Mouse (Mus musculus) testis, postnatal 10 days (tissue): ENCODE results near the gene Olfml2a.

Source experiments
- DNase-seq: peaks from one replicate; pipeline ENCODE4 v3.0.0; 2021; ENCODE audit warnings: low spot score

Gene Olfml2a

DNA sequence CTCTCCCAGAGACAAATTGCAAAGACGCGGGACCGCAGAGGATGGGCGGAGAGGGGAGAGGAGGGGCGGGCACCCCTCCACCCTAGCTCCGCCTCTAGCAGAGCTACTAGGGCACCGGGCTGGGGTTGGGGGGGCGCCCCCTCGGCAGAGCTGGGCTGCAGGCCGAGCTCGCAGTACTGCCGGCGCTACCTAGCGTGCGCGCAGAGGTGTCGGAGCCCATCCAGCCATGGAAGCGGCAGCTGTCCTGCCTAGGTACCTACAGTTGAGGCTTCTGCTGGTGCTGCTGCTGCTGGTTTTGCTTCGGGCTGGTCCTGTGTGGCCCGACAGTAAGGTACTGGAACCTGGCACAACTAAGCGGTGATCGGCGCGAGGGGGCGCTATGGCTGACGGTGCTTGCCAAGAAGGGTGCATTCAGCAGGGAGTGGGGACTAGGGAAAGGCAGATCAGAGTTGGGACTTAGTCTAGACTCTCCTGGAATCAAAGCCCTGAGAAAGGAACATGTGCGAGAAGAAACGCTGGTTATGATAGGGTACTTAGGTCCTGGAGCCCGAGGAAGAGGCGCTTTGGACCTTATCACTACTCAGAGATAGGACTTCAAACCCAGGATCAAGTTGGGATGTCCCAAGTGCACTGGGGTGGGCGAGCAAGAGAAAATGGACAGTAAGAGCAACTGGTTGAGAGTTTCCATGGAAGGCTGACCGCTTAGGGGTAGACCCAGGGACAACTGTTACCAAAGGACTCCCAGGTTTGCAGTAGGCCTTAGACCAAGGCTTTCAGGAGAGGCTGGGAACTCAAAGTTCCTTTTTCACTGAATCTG lies at the start of gene Olfml2a:
Gene Olfml2a, plus strand, starts transcription at position 128 of the 817 bp plus-strand sequence.
- peak; percentile 88 for DNase-seq

DNA sequence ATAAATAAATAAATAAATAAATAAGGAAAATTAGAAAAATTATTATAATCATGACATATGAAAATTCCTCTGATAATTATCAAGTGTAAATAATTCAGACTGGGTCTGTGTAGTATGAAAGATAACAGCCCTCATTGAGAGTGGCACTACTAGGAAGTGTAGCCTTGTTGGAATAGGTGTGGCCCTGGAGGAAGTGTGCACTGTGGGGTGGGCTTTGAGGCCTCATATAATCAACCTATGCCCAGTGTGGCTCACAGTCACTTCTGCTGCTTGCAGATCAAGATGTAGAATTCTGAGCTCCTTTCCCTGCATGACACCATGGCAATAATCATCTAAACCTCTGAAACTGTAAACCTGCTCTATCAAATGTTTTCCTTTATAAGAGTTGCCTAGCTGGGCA lies 28.9 kb upstream of the Olfml2a start:
- DNase-seq, result no peak

DNA sequence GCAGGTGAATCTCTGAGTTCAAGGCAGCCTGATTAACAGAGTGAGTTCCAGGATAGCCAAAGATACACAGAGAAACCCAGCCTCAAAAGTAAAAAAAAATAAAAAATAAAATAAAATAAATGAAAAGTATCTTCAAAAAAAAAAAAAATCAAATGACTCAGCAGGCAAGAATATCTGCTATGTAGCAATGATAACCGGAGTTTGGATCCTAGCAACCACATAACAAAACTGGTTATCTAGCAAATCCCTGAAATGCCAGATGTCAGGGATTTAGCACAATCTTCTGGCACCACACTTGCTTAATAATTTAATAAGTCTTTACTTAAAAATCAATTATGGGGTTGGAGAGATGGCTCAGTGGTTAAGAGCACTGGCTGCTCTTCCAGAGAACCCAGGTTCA lies 27.5 kb upstream of the Olfml2a start:
- DNase-seq, result no peak

DNA sequence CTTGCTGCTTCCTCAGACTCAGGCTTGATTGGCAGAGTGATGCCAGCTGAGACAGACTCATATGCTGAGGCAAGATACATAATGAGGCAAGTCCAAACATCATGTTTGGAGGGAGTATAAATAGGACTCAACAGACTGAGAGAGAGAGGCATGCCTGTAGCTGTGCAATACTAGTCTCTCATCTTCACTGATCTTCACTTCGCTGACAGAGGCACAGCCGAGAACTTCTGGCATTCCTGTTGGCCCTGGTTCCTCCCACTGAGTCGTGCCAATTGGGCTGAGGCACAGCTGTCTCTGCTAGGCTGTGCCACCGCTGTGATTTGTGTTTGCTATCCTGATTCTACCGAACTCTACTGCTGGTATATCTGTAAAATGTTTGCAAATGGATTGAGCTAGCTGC lies 25.7 kb upstream of the Olfml2a start:
- no peak for DNase-seq

DNA sequence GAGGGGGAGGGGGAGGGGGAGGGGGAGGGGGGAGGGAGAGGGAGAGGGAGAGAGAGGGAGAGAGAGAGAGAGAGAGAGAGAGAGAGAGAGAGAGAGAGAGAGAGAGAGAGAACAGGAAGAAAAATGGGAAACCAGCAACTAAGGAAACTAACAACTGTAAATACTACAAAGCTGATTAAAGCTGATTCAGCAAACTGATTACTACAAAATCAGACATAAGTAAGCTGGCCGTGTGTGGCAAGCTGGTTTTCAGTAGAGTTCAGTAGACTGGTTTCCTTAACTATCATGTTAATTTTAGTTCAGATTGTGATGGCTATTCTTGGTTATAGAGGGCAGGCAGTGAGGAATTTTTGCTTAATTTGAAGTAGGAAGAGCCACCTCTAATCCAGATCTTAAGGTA lies 23.2 kb upstream of the Olfml2a start:
- no peak for DNase-seq

DNA sequence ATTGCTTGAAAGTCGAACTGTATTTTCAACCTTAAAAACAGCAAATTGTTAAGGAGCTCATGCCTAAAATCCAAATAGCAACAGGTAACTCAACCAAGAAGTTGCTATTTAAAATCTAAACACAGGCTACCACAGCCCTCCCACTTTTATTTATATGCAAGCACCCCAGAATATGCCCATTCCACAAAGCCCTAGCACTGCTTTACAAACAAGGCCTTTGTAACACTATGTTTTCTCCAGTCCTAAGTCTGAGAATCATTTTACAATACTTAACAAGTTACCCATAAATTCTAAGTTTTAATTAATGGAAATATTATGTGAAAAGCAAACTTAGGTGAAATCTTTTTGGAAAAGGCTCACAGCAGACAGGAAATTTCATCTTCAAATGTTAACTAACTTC lies 17.3 kb upstream of the Olfml2a start:
- DNase-seq, result no peak

DNA sequence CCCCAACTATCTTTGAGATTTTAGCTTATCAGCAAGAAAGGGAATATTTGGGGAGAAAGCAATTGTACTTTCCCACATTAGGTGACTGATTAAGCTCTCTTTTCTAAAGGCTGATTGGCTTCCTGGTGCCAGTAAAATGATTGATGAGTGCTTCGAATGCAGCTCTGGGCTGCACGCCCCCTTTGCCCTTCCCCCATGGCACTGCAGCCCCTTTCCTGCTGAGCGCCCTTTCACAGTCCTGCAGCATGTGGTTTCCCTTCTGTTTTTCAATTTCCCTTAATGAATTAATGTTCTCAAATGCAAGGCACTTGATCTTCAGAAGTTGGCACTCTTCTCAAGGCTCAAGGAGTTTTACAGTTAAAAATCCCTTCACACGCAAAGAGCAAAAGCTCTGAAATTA lies 16.8 kb upstream of the Olfml2a start:
- DNase-seq, result no peak

DNA sequence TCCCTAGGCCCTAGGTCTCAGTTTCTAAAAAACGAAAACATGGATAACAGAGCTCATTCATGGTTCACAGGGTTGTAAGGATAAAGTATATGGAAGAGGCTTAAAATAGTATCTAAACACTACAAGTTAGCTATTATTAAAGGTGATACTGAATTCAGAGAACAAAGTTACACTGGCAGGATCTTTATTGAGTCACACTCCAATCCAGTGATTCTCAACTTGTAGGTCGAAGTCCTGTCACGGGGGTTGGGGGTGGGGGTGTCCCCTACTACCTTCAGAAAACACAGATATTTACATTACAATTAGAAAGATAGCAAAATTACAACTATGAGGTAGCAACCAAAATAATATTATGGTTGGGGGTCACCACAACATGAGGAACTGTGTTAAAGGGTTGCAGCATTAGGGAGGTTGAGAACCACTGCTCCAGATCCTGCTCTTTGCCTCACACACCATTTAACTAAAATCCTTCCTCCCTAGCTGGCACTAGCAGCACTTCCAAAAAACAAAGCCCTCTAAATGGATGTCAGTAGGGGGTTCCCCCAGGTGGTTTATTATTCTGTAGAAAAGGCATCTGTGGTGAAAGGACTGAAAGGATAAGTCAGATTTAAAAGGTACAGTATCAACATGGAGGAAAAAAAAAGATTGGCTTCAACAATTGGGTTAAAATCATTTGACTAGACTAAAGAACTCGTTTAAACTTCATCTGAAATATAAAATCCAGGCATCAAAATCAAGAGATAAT lies 14.7 kb upstream of the Olfml2a start:
- no peak for DNase-seq

DNA sequence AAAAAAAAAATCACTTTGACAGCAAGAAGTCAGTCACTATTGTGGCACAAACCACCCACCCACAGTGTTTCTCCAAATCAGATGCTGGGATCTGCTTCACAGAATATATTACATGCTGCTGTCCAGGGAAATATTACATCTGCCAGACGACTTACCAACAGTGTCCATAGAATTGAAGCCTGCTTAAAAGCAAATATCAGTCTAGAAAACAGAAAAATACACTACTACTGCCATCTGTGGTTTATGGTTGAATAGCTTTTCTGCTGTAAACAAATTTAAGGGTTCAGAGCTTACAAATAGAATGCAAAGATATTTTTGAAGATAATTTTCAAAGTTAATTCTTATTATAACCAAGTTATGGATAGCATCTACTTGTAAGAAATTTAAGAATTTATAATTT lies 10.4 kb upstream of the Olfml2a start:
- no peak for DNase-seq

DNA sequence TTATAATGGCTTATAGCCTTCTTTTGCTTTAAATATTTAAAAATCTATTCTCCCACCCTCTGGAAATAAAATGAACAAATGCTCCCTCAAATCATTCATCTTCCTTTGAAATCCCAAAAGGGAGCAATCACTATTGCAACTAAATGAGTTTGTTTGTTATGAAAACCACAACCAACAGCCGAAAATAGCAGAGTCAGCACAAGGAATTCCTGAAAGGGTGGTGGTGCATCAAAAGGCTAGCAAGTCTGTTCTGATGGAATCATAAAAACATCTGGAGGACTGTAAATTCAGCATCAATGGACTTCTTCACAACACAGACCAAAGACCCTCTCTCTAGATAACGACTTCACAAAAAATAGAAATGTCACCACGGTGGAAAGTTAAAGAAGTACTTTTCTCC lies 8.3 kb upstream of the Olfml2a start:
- no peak for DNase-seq

DNA sequence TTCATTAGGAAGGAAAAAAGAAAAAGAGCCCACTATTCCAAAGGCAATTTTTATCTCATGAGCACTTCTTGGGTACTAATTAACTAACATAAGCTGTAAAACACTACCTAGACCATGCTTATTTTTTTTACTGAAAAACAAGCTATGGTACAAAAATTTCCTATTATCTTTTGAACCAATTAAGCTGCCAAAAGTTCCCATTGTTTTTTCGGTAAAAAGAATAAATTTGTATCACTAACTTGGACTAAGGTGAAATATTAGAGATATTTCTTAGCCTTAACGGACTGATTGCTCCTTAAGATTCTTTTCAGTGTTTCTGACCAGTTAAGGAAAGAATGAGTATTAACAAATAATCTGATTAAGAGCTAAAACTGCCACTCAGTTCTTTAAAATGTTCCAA lies 7.9 kb upstream of the Olfml2a start:
- DNase-seq, result no peak

DNA sequence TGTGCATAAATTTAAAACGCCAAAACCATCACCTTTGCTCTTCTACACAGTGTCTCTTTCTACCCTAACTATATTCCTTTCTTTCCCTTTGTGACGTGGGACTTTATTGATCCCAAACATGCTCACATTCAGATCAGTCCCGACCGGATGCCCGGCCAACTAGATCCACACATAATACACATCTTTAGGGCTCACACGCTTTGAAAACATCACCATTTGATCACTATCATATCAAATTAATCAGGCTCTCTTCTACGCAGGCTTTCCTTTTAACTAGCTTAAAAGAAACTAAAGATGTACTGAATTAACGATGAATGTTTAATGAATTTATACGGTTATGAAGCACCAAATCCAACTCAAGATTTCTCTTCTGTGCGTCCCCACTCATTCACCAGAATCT lies 7.2 kb upstream of the Olfml2a start:
- DNase-seq, result no peak

DNA sequence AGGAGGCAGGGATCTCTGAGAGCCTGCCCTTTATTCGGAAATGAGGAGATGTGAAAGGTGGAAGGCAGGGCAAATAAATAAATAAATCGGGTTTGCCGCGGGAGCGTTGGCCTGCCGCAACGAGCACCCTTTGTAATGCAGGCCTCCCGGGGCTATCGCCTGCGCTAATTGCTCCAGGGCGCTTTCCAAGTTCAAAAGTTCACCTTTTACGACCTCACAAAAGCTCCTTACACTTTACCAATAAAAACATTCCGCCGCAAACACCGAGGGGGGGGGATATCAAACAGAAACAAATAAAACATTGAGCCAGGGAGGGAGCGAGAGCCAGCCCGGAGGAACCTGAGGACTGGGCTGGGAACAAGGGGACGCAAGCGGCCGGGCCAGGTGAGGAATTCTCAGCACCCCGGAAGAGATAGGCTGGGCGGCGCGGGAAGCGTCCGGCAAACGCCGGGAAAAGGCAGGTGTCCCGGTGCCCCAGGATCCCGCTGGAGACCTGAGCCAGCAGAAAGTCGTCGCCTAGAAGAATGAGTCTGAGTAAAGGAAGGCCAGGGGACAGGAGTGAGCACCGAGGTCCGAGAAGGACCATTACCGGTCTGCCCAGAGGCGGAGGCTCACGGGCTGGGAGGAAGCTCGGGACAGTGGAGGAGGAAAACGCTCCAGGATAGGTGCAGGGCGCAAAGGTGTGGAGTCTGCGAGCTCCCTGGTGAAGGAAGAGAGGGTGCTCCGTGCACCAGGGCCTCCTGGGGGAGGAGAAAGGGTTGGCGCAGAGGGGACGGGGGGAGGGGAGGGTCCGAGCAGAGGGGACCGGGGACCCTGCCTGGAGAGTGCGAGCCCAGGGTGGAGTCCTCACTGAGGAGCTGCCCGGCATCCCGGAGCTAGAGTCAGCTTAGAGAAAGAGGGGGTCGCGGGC lies 6.4 kb upstream of the Olfml2a start:
- DNase-seq, result peak; percentile 60

DNA sequence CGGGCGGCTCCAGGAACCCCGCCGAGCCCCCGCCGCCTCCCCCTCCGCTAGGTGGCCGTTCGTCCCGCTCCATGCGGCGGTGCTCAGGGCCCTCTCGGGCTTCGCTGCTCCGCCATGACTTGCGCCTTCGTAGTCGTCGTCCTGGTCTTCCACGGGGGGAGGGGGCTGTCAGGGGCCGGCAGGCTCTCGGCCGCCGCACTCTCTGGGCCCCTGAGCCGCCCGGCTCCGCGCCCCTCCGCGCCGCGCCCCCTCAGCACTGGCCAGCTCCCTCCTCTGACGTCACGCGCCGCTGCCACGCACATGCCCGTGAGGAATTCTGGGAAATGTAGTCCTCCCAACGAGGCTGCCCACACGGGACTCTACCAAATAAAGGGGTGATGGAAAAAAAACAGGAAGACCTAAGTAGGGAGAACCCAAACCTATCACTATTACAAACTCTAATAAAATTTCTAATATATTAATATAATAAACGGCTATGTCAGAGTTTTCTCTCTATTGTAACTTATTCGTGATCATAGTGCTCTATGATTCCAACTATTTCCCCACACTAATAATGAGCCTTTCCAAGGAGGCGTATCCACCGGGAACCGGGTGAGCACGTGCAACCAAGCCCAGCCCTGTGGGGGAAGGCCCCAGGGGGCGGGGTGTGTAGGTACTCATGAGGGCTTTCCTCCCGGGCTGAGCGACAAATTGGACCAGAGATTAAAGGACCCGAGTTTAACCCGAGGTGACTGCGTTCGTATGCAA lies 5.5 kb upstream of the Olfml2a start:
- DNase-seq, result peak; percentile 94

DNA sequence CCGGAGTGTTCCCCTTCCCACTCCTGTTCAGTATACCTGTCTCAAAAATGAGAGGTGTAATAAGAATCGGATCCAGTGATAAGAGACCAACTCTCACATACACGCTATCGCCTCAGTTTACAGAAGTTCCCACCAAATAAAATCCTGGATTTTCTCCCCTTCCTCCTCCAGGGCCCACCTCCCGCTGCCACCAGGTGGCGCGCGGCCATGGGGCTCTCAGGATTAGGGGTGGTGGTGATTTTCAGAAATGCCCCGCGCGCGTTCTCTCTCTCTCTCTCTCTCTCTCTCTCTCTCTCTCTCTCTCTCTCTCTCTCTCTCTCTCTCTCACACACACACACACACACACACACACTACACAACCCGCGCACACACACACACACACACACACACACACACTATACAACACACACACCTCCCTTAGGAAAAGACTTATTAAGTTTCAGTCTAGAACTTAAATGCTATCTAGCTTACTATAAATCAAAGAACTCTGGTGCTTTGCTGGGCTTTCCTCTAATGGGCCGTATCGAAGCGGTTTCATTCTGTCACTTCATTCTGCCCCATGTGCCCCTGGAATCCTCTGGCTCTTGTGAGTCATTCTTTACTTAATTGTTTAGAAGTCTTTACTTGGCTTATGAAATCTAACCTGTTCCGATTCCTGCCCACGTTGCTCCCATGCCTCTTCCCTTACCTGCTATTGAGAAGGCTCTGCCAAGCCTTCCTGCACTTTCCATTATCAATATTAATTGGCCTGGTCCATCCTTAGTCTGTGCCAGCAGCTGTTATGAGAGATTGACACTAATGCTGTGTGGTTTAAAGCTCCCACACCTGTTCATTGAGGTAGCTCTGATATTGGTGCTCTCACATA lies 4.4 kb upstream of the Olfml2a start, which contains the start of gene Nr6a1:
Gene Nr6a1, minus strand, starts transcription at position 574 of the 865 bp plus-strand sequence.
- DNase-seq, result peak; percentile 87

DNA sequence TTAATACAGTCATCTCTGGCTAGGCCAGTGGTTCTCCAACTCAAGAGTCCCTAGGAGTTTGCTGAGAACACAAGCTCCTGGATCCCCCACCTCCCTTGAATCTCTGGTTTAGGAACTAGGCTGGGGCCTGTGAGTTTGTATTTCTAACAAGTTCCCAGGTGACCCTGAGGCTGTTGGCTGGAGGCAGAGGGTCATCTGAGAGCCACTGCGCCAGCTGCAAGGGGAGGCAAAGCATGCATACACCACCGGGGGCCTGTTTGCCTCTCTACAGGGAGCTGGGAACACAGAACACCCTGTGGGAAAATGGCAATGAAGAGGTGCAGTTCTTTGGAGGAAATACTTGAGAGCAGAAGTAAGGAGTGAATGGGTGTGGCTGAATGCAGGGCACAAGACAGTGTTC lies 1.5 kb upstream of the Olfml2a start:
- DNase-seq, result no peak

DNA sequence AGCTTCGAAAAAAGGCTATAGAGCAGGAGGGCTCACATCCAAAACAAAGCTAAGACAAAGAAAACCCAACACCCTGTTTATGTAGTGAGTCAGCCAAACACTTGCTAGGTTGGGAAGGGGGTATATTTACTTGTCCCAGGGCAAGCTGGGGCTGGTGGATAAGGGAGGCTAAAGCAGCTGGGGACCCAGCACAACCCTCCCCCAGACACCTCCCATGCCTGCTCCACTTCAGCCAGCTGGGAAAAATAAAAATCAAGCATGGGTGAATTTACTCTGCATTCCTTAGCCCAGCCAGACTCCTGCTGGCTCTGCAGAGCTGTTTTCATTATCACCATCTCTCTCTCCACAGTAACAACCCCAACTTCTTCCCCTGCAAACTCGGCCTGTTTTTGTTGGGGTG lies 2.2 kb downstream of the Olfml2a start:
- peak; percentile 42 for DNase-seq

DNA sequence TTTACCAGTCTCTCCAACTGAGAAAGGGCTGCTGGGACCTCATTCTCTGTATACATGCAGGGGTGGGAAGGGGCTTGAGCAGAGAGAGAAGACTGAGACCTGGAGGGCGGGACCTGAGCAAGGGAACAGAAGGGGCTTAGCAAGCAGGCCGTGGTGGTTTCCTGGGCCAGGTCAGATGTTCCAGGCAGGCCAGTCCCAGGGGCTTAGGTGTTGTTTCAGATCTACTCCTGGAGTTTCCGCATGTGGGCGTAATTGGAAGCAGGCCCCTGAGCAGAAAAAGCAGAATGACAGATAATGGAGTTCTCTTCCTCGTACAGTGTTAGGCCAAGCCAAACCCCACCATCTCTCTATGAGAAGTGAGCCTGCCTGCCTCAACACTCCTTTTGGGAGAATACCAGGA lies 3.2 kb downstream of the Olfml2a start:
- no peak for DNase-seq

DNA sequence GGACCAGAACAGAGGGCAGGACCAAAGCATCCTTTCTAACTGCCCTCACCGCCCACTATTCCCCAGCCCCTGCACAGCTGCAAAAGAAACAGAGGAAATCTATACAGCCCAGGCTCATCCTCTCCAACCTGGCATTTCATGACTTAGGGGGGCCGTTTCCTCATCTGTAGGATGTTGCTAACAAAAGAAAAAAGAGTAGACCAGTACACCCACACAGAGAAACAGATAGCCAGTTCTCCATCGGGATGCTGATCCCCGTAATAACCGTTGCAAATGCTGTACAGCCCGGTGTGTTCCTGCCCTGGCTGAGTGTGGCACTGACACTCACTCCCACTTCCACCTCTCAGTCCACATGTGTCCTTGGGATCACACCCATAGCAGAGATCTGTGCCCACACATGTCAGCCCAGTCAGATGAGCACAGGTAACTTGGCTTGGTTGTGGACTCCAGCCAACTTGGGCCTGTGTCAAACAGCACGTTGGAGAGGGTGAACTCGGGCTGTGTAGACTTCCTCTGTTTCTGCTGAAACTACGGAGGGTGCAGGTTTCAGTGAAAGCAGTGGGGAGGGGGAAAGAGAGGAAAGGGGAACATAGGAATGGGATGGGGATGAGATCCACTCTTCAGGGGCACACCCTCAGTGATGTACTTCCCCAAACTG lies 5.1 kb downstream of the Olfml2a start:
- DNase-seq, result no peak

DNA sequence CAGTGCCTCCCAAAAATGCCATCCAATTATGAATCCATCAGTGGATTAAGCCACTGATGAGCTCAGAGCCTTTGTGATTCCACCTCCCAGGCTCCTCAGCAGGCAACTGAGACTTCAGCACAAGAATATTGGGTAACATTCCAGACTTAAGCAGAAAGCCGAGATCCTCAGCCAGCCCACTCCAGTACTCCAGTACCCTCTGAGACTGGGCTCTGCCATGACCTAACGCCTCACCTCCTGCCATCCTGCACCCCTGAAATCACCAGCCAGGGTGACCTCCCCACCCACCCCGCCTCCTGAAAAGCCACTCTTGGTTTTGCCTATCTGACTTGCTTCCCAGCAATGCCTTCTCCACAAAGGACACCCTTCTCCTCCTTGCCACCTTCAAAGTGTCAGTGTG lies 5.6 kb downstream of the Olfml2a start:
- no peak for DNase-seq
